Mouse (Mus musculus) embryo, embryonic 11 days (tissue): Measurements from ENCODE around the gene Slc2a4.

ENCODE experiments used
- DNase-seq: peaks from one replicate; pipeline ENCODE4 v3.0.0-alpha.2; 2015

Slc2a4 gene

DNA sequence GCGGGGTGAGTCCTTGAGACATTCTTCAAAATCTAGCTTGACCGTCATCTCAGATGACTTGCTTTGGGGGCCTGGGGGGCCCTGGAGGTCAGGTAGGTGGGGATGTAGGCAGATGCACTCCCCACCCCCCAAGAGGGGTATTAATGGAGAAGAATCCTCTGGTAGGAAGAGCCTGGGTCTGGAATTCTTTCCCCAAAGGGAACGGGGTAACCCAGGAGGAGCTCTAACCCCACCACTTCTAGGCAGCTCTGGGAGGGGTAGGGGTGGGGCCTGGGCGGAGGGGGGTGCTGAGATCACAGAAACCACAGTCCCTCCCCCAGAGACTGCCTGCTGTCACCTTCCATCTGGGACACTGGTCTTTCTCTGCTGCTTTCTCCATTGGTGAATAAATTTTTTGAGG, 52.7 kb downstream of the Slc2a4 start, which contains the start of gene Acap1:
TSS of gene Acap1 (minus strand) at position 249 of the 400 bp plus-strand sequence.
- DNase-seq = no peak

DNA sequence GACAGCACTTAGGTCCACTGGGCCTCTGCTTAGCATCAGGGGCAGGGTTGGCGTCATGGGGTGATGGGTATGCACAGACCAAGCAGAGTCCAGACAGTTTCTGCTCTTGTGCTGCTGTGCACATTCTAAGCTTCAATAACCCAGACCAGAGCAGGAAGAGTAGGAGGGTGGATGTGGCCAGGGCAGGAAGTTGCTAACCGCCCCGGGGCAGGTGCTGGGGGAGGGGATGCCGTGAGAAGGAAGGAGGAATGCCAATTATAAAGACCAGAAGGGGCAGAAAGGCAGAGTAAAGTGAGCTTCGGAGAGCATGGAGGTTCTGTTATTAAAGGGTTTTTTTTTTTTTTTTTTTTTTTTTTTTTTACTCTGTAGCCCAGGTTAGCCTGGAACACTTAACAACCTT, 53.3 kb downstream of the Slc2a4 start:
- DNase-seq = no peak
